Comparison of ENCODE assay signal across 21 mouse cellular contexts in genomic region chr13:103770821-103771220, GRCm38 (mm10). TPM values are rescaled to one million over a fixed set of nuclear protein-coding genes. Genes with fewer than 3 reads are reported as not detected.
A peak's percentile ranks its signal among the peaks of the same experiment; 100 is the strongest.
DNase-seq lines count a peak whose midpoint lies in the region; ATAC-seq and TF ChIP-seq lines count a peak whose summit lies in the region.
"Had no signal": no experiment of that assay in that cellular context is flagged by ENCODE, and none has a peak within 500 bp of the region (broad histone marks: within the 10 kb centered on the region; RNA-seq: fewer than 3 reads in every experiment).

No protein-coding gene starts in this region.

- TF ChIP-seq RAD21 in MEL (IDR thresholded peaks at IDR 0.05; ENCODE audit: low read depth, low read length): no peak

- no peak overlapping the region for H3K4me2 ChIP-seq in kidney, embryonic 14.5 days (replicated peaks; ENCODE audit: low read depth, low read length)
- no peak overlapping the region for H3K4me2 ChIP-seq in midbrain, embryonic 11.5 days
- no peak overlapping the region for H3K4me2 ChIP-seq in midbrain, embryonic 15.5 days
- H3K4me2 ChIP-seq: embryonic facial prominence, embryonic 15.5 days; heart, embryonic 13.5 days had no signal

- no peak for TF ChIP-seq POLR2A in kidney, adult 2 months (IDR thresholded peaks at IDR 0.05; ENCODE audit: low read depth, low read length)
- TF ChIP-seq POLR2A in MEL (IDR thresholded peaks at IDR 0.05; ENCODE audit: control insufficient read depth in 1 of 2, insufficient read depth in 1 of 2, low read depth in 1 of 2, low read length in 2 of 2, poor library complexity in 1 of 2): no peak

- no peak for TF ChIP-seq EP300 in MEL (IDR thresholded peaks at IDR 0.05; ENCODE audit: low read depth in 1 of 2, low read length in 2 of 2)

- no peak overlapping the region for H3K27ac ChIP-seq in kidney, adult 2 months (ENCODE audit: insufficient read depth, low read depth, low read length)
- H3K27ac ChIP-seq in kidney, embryonic 14.5 days (ENCODE audit: low read depth, low read length): no peak overlapping the region
- no peak overlapping the region for H3K27ac ChIP-seq in midbrain, embryonic 11.5 days (ENCODE audit: low read depth, low read length)
- no peak overlapping the region for H3K27ac ChIP-seq in midbrain, embryonic 15.5 days
- H3K27ac ChIP-seq in MEL (ENCODE audit: control insufficient read depth, low read depth, low read length): no peak overlapping the region
- H3K27ac ChIP-seq: embryonic facial prominence, embryonic 15.5 days; gastrocnemius, adult 2 months; heart, embryonic 13.5 days; hindbrain, embryonic 15.5 days had no signal

- H3K9ac ChIP-seq in kidney, embryonic 14.5 days (ENCODE audit: low read depth, low read length): no peak overlapping the region
- no peak overlapping the region for H3K9ac ChIP-seq in midbrain, embryonic 11.5 days (ENCODE audit: low read length)
- no peak overlapping the region for H3K9ac ChIP-seq in midbrain, embryonic 15.5 days
- H3K9ac ChIP-seq in MEL (ENCODE audit: control insufficient read depth, low read depth, low read length, poor library complexity, severe bottlenecking): no peak overlapping the region
- H3K9ac ChIP-seq: embryonic facial prominence, embryonic 15.5 days; forebrain, postnatal 0 days; heart, embryonic 13.5 days; hindbrain, embryonic 15.5 days had no signal

- H3K36me3 ChIP-seq in kidney, adult 2 months (ENCODE audit: control insufficient read depth, insufficient read depth, low read length): peaks cover 2% of the 10 kb centered on the region; the same call in 1 of the 2 replicates
- peaks cover 22% of the 10 kb centered on the region; the same call in 1 of the 2 replicates for H3K36me3 ChIP-seq in kidney, embryonic 14.5 days (ENCODE audit: control insufficient read depth, insufficient read depth, low read length)
- 0 out of 2 replicates have a peak, but pooled peaks cover 2% of the 10 kb centered on the region for H3K36me3 ChIP-seq in midbrain, embryonic 11.5 days (ENCODE audit: control insufficient read depth, insufficient read depth, low read length)
- H3K36me3 ChIP-seq in midbrain, embryonic 15.5 days (replicated peaks): 0 out of 2 replicates have a peak, but pooled peaks cover 3% of the 10 kb centered on the region
- H3K36me3 ChIP-seq in MEL (ENCODE audit: control insufficient read depth in 1 of 2, insufficient read depth in 2 of 2, low read length in 2 of 2): peaks cover 24 to 39% of the 10 kb centered on the region in 2 experiments

- TF ChIP-seq CTCF in kidney, adult 2 months (conservative IDR thresholded peaks at IDR 0.05; ENCODE audit: insufficient read depth, insufficient read length, low read depth, low read length): no peak
- TF ChIP-seq CTCF in MEL (IDR thresholded peaks at IDR 0.05 in 2 of 3, conservative IDR thresholded peaks at IDR 0.05 in 1 of 3; ENCODE audit: control insufficient read depth in 1 of 3, insufficient read depth in 1 of 3, low read depth in 2 of 3, low read length in 3 of 3, poor library complexity in 1 of 3, severe bottlenecking in 1 of 3): no peak

- no peaks in the 10 kb centered on the region for H3K27me3 ChIP-seq in kidney, adult 2 months (replicated peaks; ENCODE audit: control insufficient read depth, insufficient read depth, low read length)
- H3K27me3 ChIP-seq in kidney, embryonic 14.5 days (ENCODE audit: control insufficient read depth, insufficient read depth, low read length): no peaks in the 10 kb centered on the region
- H3K27me3 ChIP-seq in midbrain, embryonic 11.5 days (ENCODE audit: control insufficient read depth, insufficient read depth, low read length): no peaks in the 10 kb centered on the region
- no peaks in the 10 kb centered on the region for H3K27me3 ChIP-seq in midbrain, embryonic 15.5 days (replicated peaks)
- no peaks in the 10 kb centered on the region for H3K27me3 ChIP-seq in MEL (ENCODE audit: control insufficient read depth in 1 of 2, insufficient read depth in 2 of 2, low read length in 2 of 2)
- H3K27me3 ChIP-seq: embryonic facial prominence, embryonic 15.5 days; heart, embryonic 13.5 days; hindbrain, embryonic 15.5 days had no signal

- peaks cover 3% of the 10 kb centered on the region; the same call in 1 of the 2 replicates for H3K4me1 ChIP-seq in kidney, adult 2 months (ENCODE audit: control insufficient read depth, insufficient read depth, low read length)
- H3K4me1 ChIP-seq in kidney, embryonic 14.5 days (ENCODE audit: control insufficient read depth, insufficient read depth, low read length): 0 out of 2 replicates have a peak, but pooled peaks cover 9% of the 10 kb centered on the region
- peaks cover 11% of the 10 kb centered on the region for H3K4me1 ChIP-seq in midbrain, embryonic 11.5 days (ENCODE audit: control insufficient read depth, insufficient read depth, low read length)
- peaks cover 32% of the 10 kb centered on the region for H3K4me1 ChIP-seq in midbrain, embryonic 15.5 days
- peaks cover 5 to 13% of the 10 kb centered on the region in 2 experiments for H3K4me1 ChIP-seq in MEL (ENCODE audit: control insufficient read depth in 1 of 2, insufficient read depth in 2 of 2, low read length in 2 of 2)

- peaks cover 39% of the 10 kb centered on the region for H3K79me2 ChIP-seq in MEL (ENCODE audit: control insufficient read depth, insufficient read depth, low read length, poor library complexity)

- ATAC-seq in kidney, embryonic 14.5 days (ENCODE audit: low FRiP score, low TSS enrichment): no peak
- no peak for ATAC-seq in midbrain, embryonic 11.5 days (ENCODE audit: low FRiP score)
- no peak for ATAC-seq in midbrain, embryonic 15.5 days (replicated peaks)
- no peak for ATAC-seq in granulocyte monocyte progenitor cell, adult 5-6 weeks (replicated peaks; ENCODE audit: poor library complexity, severe bottlenecking)
- ATAC-seq: forebrain, postnatal 0 days had no signal

- H3K9me3 ChIP-seq in kidney, embryonic 14.5 days (ENCODE audit: control insufficient read depth, low read length): no peaks in the 10 kb centered on the region
- H3K9me3 ChIP-seq in midbrain, embryonic 11.5 days (ENCODE audit: control insufficient read depth, low read length): no peaks in the 10 kb centered on the region
- H3K9me3 ChIP-seq in midbrain, embryonic 15.5 days: no peaks in the 10 kb centered on the region
- H3K9me3 ChIP-seq in MEL (replicated peaks; ENCODE audit: insufficient read depth, low read length): no peaks in the 10 kb centered on the region
- H3K9me3 ChIP-seq: embryonic facial prominence, embryonic 15.5 days; heart, embryonic 13.5 days; hindbrain, embryonic 15.5 days had no signal

- DNase-seq in kidney, adult 2 months: peak; percentile 26
- DNase-seq in midbrain, embryonic 11.5 days (ENCODE audit: low spot score, missing footprints): peak; percentile 81
- DNase-seq in MEL (ENCODE audit: low read depth, low spot score): peak; percentile 12
- DNase-seq in neural tube, embryonic 10.5 days (ENCODE audit: extremely low spot score, low spot score): no peak
- DNase-seq: adrenal gland, adult 2 months; adrenal gland, postnatal 25 days; cerebellum, adult 18-20 months; cerebellum, adult 9-11 months; cerebellum, postnatal 36 days; forebrain, postnatal 0 days; gastrocnemius, adult 2 months; gastrocnemius, postnatal 25 days; heart, adult 11 months; heart, postnatal 36 days had no signal

- no peak overlapping the region for H3K4me3 ChIP-seq in kidney, adult 2 months (ENCODE audit: insufficient read depth, low read depth, low read length)
- no peak overlapping the region for H3K4me3 ChIP-seq in kidney, embryonic 14.5 days (ENCODE audit: low read length)
- no peak overlapping the region for H3K4me3 ChIP-seq in midbrain, embryonic 11.5 days (ENCODE audit: low read depth, low read length)
- H3K4me3 ChIP-seq in midbrain, embryonic 15.5 days: no peak overlapping the region
- no peak overlapping the region for H3K4me3 ChIP-seq in MEL (ENCODE audit: control insufficient read depth in 1 of 2, insufficient read depth in 1 of 2, low read depth in 2 of 2, low read length in 2 of 2)
- H3K4me3 ChIP-seq: embryonic facial prominence, embryonic 15.5 days; erythroblast, embryonic 14.5 days; gastrocnemius, adult 2 months; heart, embryonic 13.5 days; hindbrain, embryonic 15.5 days had no signal

TF ChIP-seq in MEL, 35 proteins besides CTCF, POLR2A, EP300 and RAD21:
- TF ChIP-seq SIN3A (IDR thresholded peaks at IDR 0.05; ENCODE audit: low read length): 0 out of 2 replicates have a peak, but pooled peaks have one; percentile 39
- no peak for TF ChIP-seq MXI1 (IDR thresholded peaks at IDR 0.05; ENCODE audit: low read depth, low read length)

RNA-seq across cellular contexts. Expression of gene Srek1, which starts 3.6 kb away (rescaled TPM):
- 34.0 and 42.2 TPM in 2 replicates for polyA plus RNA-seq in kidney, adult 2 months (2012; rRNA removed)
- 110 and 125 TPM in 2 replicates for polyA plus RNA-seq in kidney, embryonic 14.5 days (2014; fragmentation: Nextera tagmentation; extraction: Ambion mirVana)
- 91.9 and 116 TPM in 2 replicates for polyA plus RNA-seq in midbrain, embryonic 11.5 days (2014; fragmentation: Nextera tagmentation; extraction: Ambion mirVana)
- polyA plus RNA-seq in midbrain, embryonic 15.5 days (2015; fragmentation: Nextera tagmentation; extraction: Ambion mirVana): 68.0 and 76.6 TPM in 2 replicates
- 31.0 and 31.4 TPM in 2 replicates for total RNA-seq in MEL (2012; rRNA removed)
- 10 to 100 TPM in 1 of 2 experiments, not detected in 1; 68.5 TPM for polyA plus RNA-seq in MEL (2012; ENCODE audit: insufficient read depth in 1 of 2, insufficient read length in 2 of 2, low read depth in 1 of 2, low replicate concordance in 2 of 2, missing spikeins in 1 of 2)
- 74.5 and 101 TPM in 2 replicates for total RNA-seq in granulocyte monocyte progenitor cell, adult 5-6 weeks (2014; fragmentation: Nextera tagmentation)
- 83.3 and 85.8 TPM in 2 replicates for total RNA-seq in granulocyte monocyte progenitor cell, adult 5-6 weeks (2017)
